Mouse (Mus musculus): ENCODE results near the gene Pced1a. TPM values are rescaled to one million over a fixed set of nuclear protein-coding genes. Genes with fewer than 3 reads are reported as not detected.

The Pced1a gene
- total and polyA plus RNA-seq, 3 experiments, result 11.6 to 17.1 (median 15.3) TPM

GRCm38 (mm10) chr2:130451086-130451726 lies 26.7 kb upstream of the Pced1a start:
- Histone ChIP-seq H3K4me3 (replicated peaks in 1 of 3; ENCODE audit: low read depth in 2 of 3, low read length in 2 of 3, poor library complexity in 1 of 3) (peak overlapping the region; percentile 76 to 91 (median 89)), H3K79me2 (replicated peaks; ENCODE audit: control insufficient read depth, extremely low read depth, insufficient read depth, poor library complexity, severe bottlenecking) (peaks cover 20% of the 10 kb centered on the region), H3K36me3 (replicated peaks in 1 of 2; ENCODE audit: control insufficient read depth in 1 of 2, insufficient read depth in 1 of 2, low read length in 1 of 2) (peaks cover 0 to 5% of the 10 kb centered on the region in 2 experiments), H3K27ac (ENCODE audit: insufficient read depth, low read depth) (no peak overlapping the region), H3K9me3 (replicated peaks; ENCODE audit: low read length) (no peaks in the 10 kb centered on the region), H3K27me3 (replicated peaks) (no peaks in the 10 kb centered on the region), H3K9ac (ENCODE audit: insufficient read depth, low read depth) (peak overlapping the region; percentile 55; the same call in 1 of the 2 replicates), H3K4me1 (ENCODE audit: control insufficient read depth in 1 of 2, insufficient read depth in 2 of 2) (peaks cover 0 to 32% of the 10 kb centered on the region in 2 experiments; a peak in 2 of 4 replicates), H3K4me2 (ENCODE audit: insufficient read depth, low read depth, poor library complexity, severe bottlenecking) (peak overlapping the region; percentile 74)
- dilution Hi-C loops (cut with MboI; ENCODE audit: extremely low pct_ligation_motif_present, extremely low pct_unique_long_range_greater_than_20kb, low sequenced_read_pairs) (no loop called here), in situ Hi-C loops (cut with MboI; ENCODE audit: low pct_ligation_motif_present, low pct_unique_long_range_greater_than_20kb, low sequenced_read_pairs) (no loop called here)
- TF ChIP-seq SIN3A (IDR thresholded peaks at IDR 0.05; ENCODE audit: low read length) (no peak), ZKSCAN1 (IDR thresholded peaks at IDR 0.05; ENCODE audit: borderline replicate concordance, low read depth, low read length) (no peak), CTCF (conservative IDR thresholded peaks at IDR 0.05 in 1 of 2, IDR thresholded peaks at IDR 0.05 in 1 of 2; ENCODE audit: low read depth in 2 of 2, low read length in 2 of 2) (no peak), CHD2 (IDR thresholded peaks at IDR 0.05; ENCODE audit: low read length) (no peak), HCFC1 (IDR thresholded peaks at IDR 0.05; ENCODE audit: low read depth, low read length) (no peak), EP300 (IDR thresholded peaks at IDR 0.05; ENCODE audit: low read length) (no peak), MXI1 (IDR thresholded peaks at IDR 0.05; ENCODE audit: low read depth, low read length) (no peak), ZMIZ1 (IDR thresholded peaks at IDR 0.05; ENCODE audit: low read depth, low read length) (no peak), POLR2A (IDR thresholded peaks at IDR 0.05; ENCODE audit: low read depth, low read length) (no peak), MAX (IDR thresholded peaks at IDR 0.05; ENCODE audit: low read length) (no peak), USF1 (IDR thresholded peaks at IDR 0.05; ENCODE audit: low read depth, low read length) (no peak), SMC3 (IDR thresholded peaks at IDR 0.05; ENCODE audit: low read depth, low read length) (no peak), ELF1 (IDR thresholded peaks at IDR 0.05; ENCODE audit: low read depth, low read length) (no peak), MEF2A (IDR thresholded peaks at IDR 0.05; ENCODE audit: borderline replicate concordance, low read depth, low read length) (no peak), TCF12 (IDR thresholded peaks at IDR 0.05; ENCODE audit: low read depth, low read length) (no peak), MAFK (IDR thresholded peaks at IDR 0.05; ENCODE audit: insufficient replicate concordance, low read length) (no peak)
- no peak for DNase-seq (ENCODE audit: extremely low read depth)

- Histone ChIP-seq H3K4me1 (ENCODE audit: control insufficient read depth in 1 of 2, insufficient read depth in 2 of 2) (peaks cover 0 to 32% of the 10 kb centered on the region in 2 experiments; a peak in 2 of 4 replicates), H3K36me3 (replicated peaks in 1 of 2; ENCODE audit: control insufficient read depth in 1 of 2, insufficient read depth in 1 of 2, low read length in 1 of 2) (peaks cover 0 to 12% of the 10 kb centered on the region in 2 experiments), H3K9me3 (replicated peaks; ENCODE audit: low read length) (no peaks in the 10 kb centered on the region), H3K4me3 (replicated peaks in 1 of 3; ENCODE audit: low read depth in 2 of 3, low read length in 2 of 3, poor library complexity in 1 of 3) (peak overlapping the region; percentile 76 to 91 (median 89)), H3K27ac (ENCODE audit: insufficient read depth, low read depth) (0 out of 2 replicates have a peak overlapping the region, but pooled peaks have one; percentile 5), H3K9ac (ENCODE audit: insufficient read depth, low read depth) (peak overlapping the region; percentile 55), H3K79me2 (replicated peaks; ENCODE audit: control insufficient read depth, extremely low read depth, insufficient read depth, poor library complexity, severe bottlenecking) (peaks cover 20% of the 10 kb centered on the region), H3K27me3 (replicated peaks) (no peaks in the 10 kb centered on the region), H3K4me2 (ENCODE audit: insufficient read depth, low read depth, poor library complexity, severe bottlenecking) (peak overlapping the region; percentile 74)
- DNase-seq (ENCODE audit: extremely low read depth), result peak; percentile 24
- in situ Hi-C loops (cut with MboI; ENCODE audit: low pct_ligation_motif_present, low pct_unique_long_range_greater_than_20kb, low sequenced_read_pairs), result no loop called here
- TF ChIP-seq POLR2A (IDR thresholded peaks at IDR 0.05; ENCODE audit: low read depth, low read length) (no peak), MAZ (IDR thresholded peaks at IDR 0.05; ENCODE audit: low read depth, low read length) (no peak), GABPA (IDR thresholded peaks at IDR 0.05; ENCODE audit: insufficient replicate concordance, low read depth, low read length) (no peak), ETS1 (conservative IDR thresholded peaks at IDR 0.05; ENCODE audit: low read depth, low read length) (no peak), MAFK (IDR thresholded peaks at IDR 0.05; ENCODE audit: insufficient replicate concordance, low read length) (no peak), BHLHE40 (IDR thresholded peaks at IDR 0.05; ENCODE audit: low read depth, low read length) (peak; percentile 9; the same call in 1 of the 2 replicates)
- dilution Hi-C loops (cut with MboI; ENCODE audit: extremely low pct_ligation_motif_present, extremely low pct_unique_long_range_greater_than_20kb, low sequenced_read_pairs), result no loop called here
These were observed 25.9 kb upstream of the Pced1a start for GRCm38 (mm10) chr2:130450434-130450796.
